Mouse (Mus musculus): ENCODE measurements around the gene Galnt9.

- TF ChIP-seq CTCF (IDR thresholded peaks at IDR 0.05; ENCODE audit: low read depth) (no peak), EP300 (IDR thresholded peaks at IDR 0.05; ENCODE audit: low read depth) (no peak)
Measured at GRCm38 (mm10) chr5:110553315-110553714, 9.2 kb downstream of the Galnt9 start.
